Mouse (Mus musculus): ENCODE data around the gene Dyrk1a. TPM values are rescaled to one million over a fixed set of nuclear protein-coding genes. Genes with fewer than 3 reads are reported as not detected.

The Dyrk1a gene
- polyA plus RNA-seq, 1 experiment = 41.7 TPM

GRCm38 (mm10) chr16:94566124-94566523, 3.7 kb upstream of the Dyrk1a start:
- no peak for DNase-seq
- Histone ChIP-seq H3K27me3 (ENCODE audit: control insufficient read depth, insufficient read depth, low read length) (no peaks in the 10 kb centered on the region), H3K27ac (ENCODE audit: insufficient read depth, low read length) (no peak overlapping the region), H3K4me1 (ENCODE audit: control insufficient read depth, insufficient read depth, low read length) (no peaks in the 10 kb centered on the region; the same call in 1 of the 2 replicates), H3K4me3 (replicated peaks; ENCODE audit: insufficient read depth, low read depth, low read length) (no peak overlapping the region)
- 77% methylated on average over 8 of the region's 8 CpGs for WGBS
- TF ChIP-seq POLR2A (IDR thresholded peaks at IDR 0.05; ENCODE audit: borderline replicate concordance, insufficient read depth, low read length) = no peak
- TF ChIP-seq CTCF (IDR thresholded peaks at IDR 0.05; ENCODE audit: borderline replicate concordance, insufficient read depth, low read depth, low read length) = no peak

- no peak overlapping the region for H3K4me3 ChIP-seq (replicated peaks; ENCODE audit: insufficient read depth, low read depth, low read length)
- no peak overlapping the region for H3K27ac ChIP-seq (ENCODE audit: insufficient read depth, low read length)
- 79% methylated on average over 11 of the region's 11 CpGs for WGBS
- DNase-seq = peak in 1 of 2 experiments; percentile 15
- H3K27me3 ChIP-seq (ENCODE audit: control insufficient read depth, insufficient read depth, low read length) = no peaks in the 10 kb centered on the region
- no peak for TF ChIP-seq POLR2A (IDR thresholded peaks at IDR 0.05; ENCODE audit: borderline replicate concordance, insufficient read depth, low read length)
- no peak for TF ChIP-seq CTCF (IDR thresholded peaks at IDR 0.05; ENCODE audit: borderline replicate concordance, insufficient read depth, low read depth, low read length)
- no peaks in the 10 kb centered on the region; the same call in 1 of the 2 replicates for H3K4me1 ChIP-seq (ENCODE audit: control insufficient read depth, insufficient read depth, low read length)
These were observed 2.8 kb upstream of the Dyrk1a start for GRCm38 (mm10) chr16:94566834-94567585.

DNA sequence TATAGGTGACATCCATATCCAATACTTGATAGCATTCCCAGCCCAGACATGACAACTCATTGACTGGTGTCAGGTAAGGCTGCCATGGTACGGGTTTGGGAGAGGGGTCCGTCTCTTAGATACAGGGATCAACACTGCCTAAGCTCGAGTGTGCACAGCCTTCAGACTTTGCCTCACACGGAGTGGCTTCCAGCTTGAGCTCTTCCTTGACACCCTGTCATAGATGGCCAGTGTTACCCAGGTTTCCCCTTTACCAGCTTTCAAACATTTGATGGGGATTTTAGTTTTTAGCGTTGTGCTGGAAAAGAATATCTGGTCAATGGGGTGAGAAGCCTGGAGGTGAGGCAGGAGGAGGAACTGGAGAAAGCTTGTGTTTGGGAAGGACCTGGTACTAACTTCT, 2.1 kb upstream of the Dyrk1a start:
- WGBS = 71% methylated on average over 5 of the region's 5 CpGs
- Histone ChIP-seq H3K27ac (ENCODE audit: insufficient read depth, low read length) (no peak overlapping the region), H3K27me3 (ENCODE audit: control insufficient read depth, insufficient read depth, low read length) (no peaks in the 10 kb centered on the region), H3K4me3 (replicated peaks; ENCODE audit: insufficient read depth, low read depth, low read length) (no peak overlapping the region), H3K4me1 (ENCODE audit: control insufficient read depth, insufficient read depth, low read length) (peaks cover 3% of the 10 kb centered on the region; the same call in 1 of the 2 replicates)
- DNase-seq = no peak
- TF ChIP-seq POLR2A (IDR thresholded peaks at IDR 0.05; ENCODE audit: borderline replicate concordance, insufficient read depth, low read length) = no peak
- no peak for TF ChIP-seq CTCF (IDR thresholded peaks at IDR 0.05; ENCODE audit: borderline replicate concordance, insufficient read depth, low read depth, low read length)

DNA sequence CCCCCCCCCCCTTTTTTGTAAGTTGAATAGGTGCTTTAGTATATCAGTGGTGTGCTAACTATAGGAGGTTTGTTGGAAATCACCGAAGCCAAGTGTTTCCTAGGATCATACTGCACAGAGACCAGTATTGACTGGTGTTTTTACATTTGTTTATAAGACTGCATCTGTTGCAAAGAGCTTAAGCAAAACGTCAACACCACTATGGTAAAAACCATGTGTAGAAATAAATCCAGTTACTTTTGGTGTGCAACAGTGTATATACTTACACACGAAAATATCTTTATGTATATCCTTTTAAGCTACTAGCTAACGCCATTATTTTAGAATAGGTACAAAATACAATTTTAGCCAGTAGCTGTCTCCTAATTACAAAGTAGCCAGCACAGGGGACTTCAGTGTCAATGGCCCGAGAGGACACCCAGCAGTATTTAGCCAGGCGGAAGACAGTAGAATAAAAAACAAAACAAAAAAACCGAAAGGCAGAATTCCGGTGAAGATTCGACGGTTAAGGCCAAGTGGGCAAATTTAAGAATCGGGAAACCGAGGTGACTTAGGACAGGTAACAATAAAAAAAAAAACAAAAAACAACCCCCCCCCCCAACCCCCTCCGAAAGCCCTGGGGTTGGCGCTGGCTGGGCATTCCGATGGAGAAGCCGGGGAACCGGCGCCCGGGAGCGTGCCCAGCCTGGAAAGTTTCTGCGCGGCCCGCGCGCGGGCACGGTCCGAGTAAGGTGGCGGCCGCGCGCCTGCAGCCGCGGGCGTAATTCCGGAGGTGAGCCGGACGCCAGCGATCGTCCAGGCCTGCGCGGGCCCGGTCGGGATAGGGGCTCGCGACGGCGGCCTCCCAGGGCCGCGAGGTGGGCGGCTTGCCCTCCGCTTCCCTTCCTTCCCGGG, 1.2 kb upstream of the Dyrk1a start:
- WGBS = 1% methylated on average over 44 of the region's 53 CpGs
- TF ChIP-seq CTCF (IDR thresholded peaks at IDR 0.05; ENCODE audit: borderline replicate concordance, insufficient read depth, low read depth, low read length) (no peak), POLR2A (IDR thresholded peaks at IDR 0.05; ENCODE audit: borderline replicate concordance, insufficient read depth, low read length) (peak; percentile 2; the same call in 1 of the 2 replicates)
- peaks cover 7% of the 10 kb centered on the region; the same call in 1 of the 2 replicates for H3K4me1 ChIP-seq (ENCODE audit: control insufficient read depth, insufficient read depth, low read length)
- H3K27me3 ChIP-seq (ENCODE audit: control insufficient read depth, insufficient read depth, low read length) = no peaks in the 10 kb centered on the region
- H3K4me3 ChIP-seq (replicated peaks; ENCODE audit: insufficient read depth, low read depth, low read length) = peak overlapping the region; percentile 67
- peak overlapping the region; percentile 94 for H3K27ac ChIP-seq (ENCODE audit: insufficient read depth, low read length)
- peak; percentile 88 to 89 for DNase-seq

- peak overlapping the region; percentile 94 for H3K27ac ChIP-seq (ENCODE audit: insufficient read depth, low read length)
- peak overlapping the region; percentile 63 for H3K4me3 ChIP-seq (replicated peaks; ENCODE audit: insufficient read depth, low read depth, low read length)
- TF ChIP-seq CTCF (IDR thresholded peaks at IDR 0.05; ENCODE audit: borderline replicate concordance, insufficient read depth, low read depth, low read length) (no peak), POLR2A (IDR thresholded peaks at IDR 0.05; ENCODE audit: borderline replicate concordance, insufficient read depth, low read length) (no peak)
- WGBS = 1% methylated on average over 45 of the region's 88 CpGs
- no peaks in the 10 kb centered on the region for H3K27me3 ChIP-seq (ENCODE audit: control insufficient read depth, insufficient read depth, low read length)
- peak; percentile 67 to 74 for DNase-seq
- peaks cover 14% of the 10 kb centered on the region for H3K4me1 ChIP-seq (ENCODE audit: control insufficient read depth, insufficient read depth, low read length)
These were observed 691 bp downstream of the Dyrk1a start for GRCm38 (mm10) chr16:94570361-94571041.

DNA sequence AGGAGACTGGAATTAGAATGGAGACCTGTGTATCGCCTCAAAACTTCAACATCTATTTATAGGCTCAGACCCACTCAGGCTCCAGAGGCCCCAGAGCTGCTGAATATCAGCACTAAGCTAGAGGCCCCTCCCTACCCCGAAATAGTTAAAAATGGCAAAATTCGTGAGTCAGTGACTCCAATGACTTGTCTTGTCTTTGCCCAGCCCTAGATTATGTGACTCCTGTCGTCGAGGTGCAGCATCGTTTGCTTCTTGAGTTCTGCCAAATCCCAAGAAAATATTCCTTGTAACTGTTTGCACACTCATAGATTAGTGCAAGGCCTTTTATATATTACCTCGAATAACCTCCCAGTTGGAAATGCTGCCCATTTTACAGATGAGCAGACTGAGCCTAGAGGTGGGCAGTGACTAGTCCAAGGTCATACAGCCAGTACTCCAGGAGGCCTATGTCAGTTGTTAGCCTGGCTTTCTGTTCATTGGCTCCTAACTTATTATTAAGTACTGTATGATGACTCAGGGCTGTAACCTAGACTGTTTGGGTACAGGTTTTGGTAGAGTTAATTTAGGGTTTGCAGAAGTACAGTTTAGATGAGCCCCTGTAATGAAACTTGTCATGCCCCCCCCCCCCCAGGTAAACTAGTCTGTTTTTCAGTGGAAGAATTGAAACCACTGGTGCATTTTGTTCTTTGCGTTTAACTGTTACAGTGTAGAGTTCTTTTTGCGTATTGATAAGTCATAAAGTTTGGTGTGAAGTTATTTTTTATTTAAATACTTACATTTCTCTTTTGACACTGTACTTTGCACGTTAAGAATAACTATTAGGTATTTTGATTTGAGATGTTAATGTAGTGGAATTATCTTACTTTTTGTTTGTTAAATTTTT, 1.5 kb downstream of the Dyrk1a start:
- WGBS = 11% methylated on average over 10 of the region's 10 CpGs
- DNase-seq = no peak
- Histone ChIP-seq H3K27ac (ENCODE audit: insufficient read depth, low read length) (peak overlapping the region; percentile 64), H3K4me3 (replicated peaks; ENCODE audit: insufficient read depth, low read depth, low read length) (peak overlapping the region; percentile 63), H3K4me1 (ENCODE audit: control insufficient read depth, insufficient read depth, low read length) (peaks cover 19% of the 10 kb centered on the region), H3K27me3 (ENCODE audit: control insufficient read depth, insufficient read depth, low read length) (no peaks in the 10 kb centered on the region)
- no peak for TF ChIP-seq CTCF (IDR thresholded peaks at IDR 0.05; ENCODE audit: borderline replicate concordance, insufficient read depth, low read depth, low read length)
- no peak for TF ChIP-seq POLR2A (IDR thresholded peaks at IDR 0.05; ENCODE audit: borderline replicate concordance, insufficient read depth, low read length)

Measured in cerebellum, adult 2 months (tissue).